Mouse (Mus musculus) spleen, adult 2 months (tissue): ENCODE measurements around the gene Steap3. TPM values are rescaled to one million over a fixed set of nuclear protein-coding genes. Genes with fewer than 3 reads are reported as not detected.
"Not testable (repeated sequence)": the region's sequence is repeated elsewhere in the genome, so short reads cannot be mapped to it uniquely, and the experiment has no call there.

ENCODE experiments used
- DNase-seq, 2 experiments: peaks; one replicate each; pipeline versions ENCODE4 v3.0.0 to v3.0.0-alpha.2; 2012 to 2021; ENCODE audit warnings: low spot score in 2 of 2, low read depth in 1 of 2
- H3K27ac ChIP-seq: fragments of 200-500 bp; 2 replicates; pipeline ENCODE4 v1.5.1; 2012; ENCODE audit warnings: low read length, inconsistent platforms; ENCODE audit not compliant: insufficient read depth
- H3K27me3 ChIP-seq: fragments of 200-500 bp; 2 replicates; pipeline ENCODE4 v1.6.1; 2012; ENCODE audit warnings: mild to moderate bottlenecking, moderate library complexity, low read length, inconsistent platforms; ENCODE audit not compliant: control insufficient read depth, insufficient read depth
- H3K36me3 ChIP-seq: fragments of 200-500 bp; 2 replicates; pipeline ENCODE4 v1.6.1; 2012; ENCODE audit warnings: mild to moderate bottlenecking, low read length, inconsistent platforms; ENCODE audit not compliant: control insufficient read depth, insufficient read depth
- H3K4me1 ChIP-seq: fragments of 200-500 bp; 2 replicates; pipeline ENCODE4 v1.6.1; 2011; ENCODE audit warnings: inconsistent platforms; ENCODE audit not compliant: control insufficient read depth, insufficient read depth, insufficient read length
- H3K4me3 ChIP-seq: fragments of 200-500 bp; 2 replicates; pipeline ENCODE4 v1.5.1; 2011; ENCODE audit warnings: mild to moderate bottlenecking, inconsistent platforms; ENCODE audit not compliant: insufficient read depth, insufficient read length; ENCODE audit errors: extremely low read depth
- CTCF ChIP-seq: fragments of 200-500 bp; IDR thresholded peaks from 2 replicates; pipeline ENCODE4 v1.5.1; 2011; ENCODE audit warnings: mild to moderate bottlenecking, inconsistent platforms; ENCODE audit not compliant: insufficient read depth, insufficient read length, insufficient replicate concordance; ENCODE audit errors: extremely low read depth
- POLR2A ChIP-seq: fragments of 200-500 bp; IDR thresholded peaks from 2 replicates; pipeline ENCODE4 v1.6.1; 2011; ENCODE audit warnings: low read depth, low read length, inconsistent platforms
- WGBS: fragments of 180-500 bp; shearing (Covaris S2); methylation state at CpG from one replicate; pipeline ENCODE4 v1.1.7; 2018; 5-methylcytosine and 5-hydroxymethylcytosine counted together
- polyA plus RNA-seq: library from polyadenylated mRNA; depleted of rRNA; stranded (reverse); fragments of >200 nt; gene quantifications from 2 replicates; pipeline ENCODE4 v1.2.3, GENCODE M21; 2012

Gene Steap3
- polyA plus RNA-seq, 1 experiment: 16.2 TPM

- H3K27ac ChIP-seq: no peak overlapping the region
- no peak for TF ChIP-seq CTCF
- no peak for TF ChIP-seq POLR2A
- WGBS: 73% methylated on average over 4 of the region's 4 CpGs
- H3K27me3 ChIP-seq: no peaks in the 10 kb centered on the region
- DNase-seq: no peak
- no peak overlapping the region for H3K4me3 ChIP-seq
- H3K4me1 ChIP-seq: no peaks in the 10 kb centered on the region
- no peaks in the 10 kb centered on the region for H3K36me3 ChIP-seq
Observed at GRCm38 (mm10) chr1:120287679-120288078, 15.2 kb upstream of the Steap3 start.

DNA sequence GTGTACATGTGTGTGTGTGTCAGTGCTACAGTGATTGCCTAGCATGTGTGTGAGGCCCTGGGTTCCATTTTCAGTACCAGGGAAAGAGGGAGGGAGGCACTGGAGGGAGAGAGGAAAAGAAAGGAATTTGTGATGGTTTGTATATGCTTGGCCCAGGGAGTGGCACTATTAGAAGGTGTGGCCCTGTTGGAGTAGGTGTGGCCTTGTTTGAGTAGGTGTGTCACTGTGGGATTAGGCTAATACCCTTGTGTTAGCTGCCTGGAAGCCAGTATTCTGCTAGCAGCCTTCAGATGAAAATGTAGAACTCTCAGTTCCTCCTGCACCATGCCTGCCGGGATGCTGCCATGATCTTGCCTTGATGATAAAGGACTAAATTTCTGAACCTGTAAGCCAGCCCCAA, 3.6 kb upstream of the Steap3 start:
- not testable (repeated sequence) for DNase-seq, H3K36me3 ChIP-seq, H3K27me3 ChIP-seq, H3K27ac ChIP-seq, H3K4me3 ChIP-seq, H3K4me1 ChIP-seq
- WGBS: 85% methylated on average over 1 of the region's 1 CpGs

DNA sequence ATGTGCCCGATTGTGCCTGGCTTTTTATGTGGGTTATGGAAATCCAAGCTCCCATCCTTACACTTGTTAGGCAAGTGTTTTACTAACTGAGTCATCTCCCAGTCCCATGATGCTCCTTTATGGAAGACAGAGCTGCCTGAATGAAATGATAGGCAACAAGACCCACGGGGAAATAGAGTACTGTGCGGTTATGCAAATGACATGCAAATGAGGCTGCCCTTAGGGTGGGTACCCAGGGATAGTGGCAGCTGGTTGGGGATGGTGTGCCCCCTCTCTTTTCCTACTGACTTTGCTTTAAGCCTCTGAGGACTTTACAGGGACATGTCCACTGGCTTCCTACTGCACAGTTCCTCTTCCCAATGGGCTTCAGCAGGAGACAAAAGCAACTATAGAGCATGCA, 2.7 kb upstream of the Steap3 start:
- H3K27ac ChIP-seq: no peak overlapping the region
- H3K36me3 ChIP-seq: no peaks in the 10 kb centered on the region
- H3K4me1 ChIP-seq: peaks cover 4% of the 10 kb centered on the region; the same call in 1 of the 2 replicates
- TF ChIP-seq POLR2A (no peak), CTCF (no peak)
- H3K4me3 ChIP-seq: no peak overlapping the region
- 74% methylated on average over 3 of the region's 3 CpGs for WGBS
- no peaks in the 10 kb centered on the region for H3K27me3 ChIP-seq
- no peak for DNase-seq

DNA sequence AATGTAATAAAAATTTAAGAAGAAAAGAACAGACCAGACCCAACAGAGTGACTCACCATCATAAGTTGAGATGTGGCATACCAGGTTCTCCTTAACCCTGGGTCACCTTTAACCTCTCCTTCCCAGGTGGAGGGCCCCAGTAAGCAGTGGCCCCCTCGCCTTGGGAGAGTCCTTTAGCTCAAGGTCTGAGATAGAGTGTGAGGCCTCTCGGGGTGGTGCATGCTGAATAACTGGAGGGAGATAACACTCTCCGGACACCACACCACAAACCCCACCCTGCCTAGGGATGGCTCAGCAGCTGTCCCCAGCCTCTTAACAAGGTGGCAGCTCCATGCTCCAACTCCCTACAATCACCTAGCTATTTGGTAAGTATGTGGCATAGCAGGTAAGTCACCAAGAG, 1.6 kb downstream of the Steap3 start:
- DNase-seq: no peak
- no peaks in the 10 kb centered on the region for H3K27me3 ChIP-seq
- WGBS: 86% methylated on average over 3 of the region's 3 CpGs
- TF ChIP-seq POLR2A: no peak
- TF ChIP-seq CTCF: no peak
- no peaks in the 10 kb centered on the region for H3K36me3 ChIP-seq
- H3K4me1 ChIP-seq: peaks cover 4% of the 10 kb centered on the region; the same call in 1 of the 2 replicates
- H3K27ac ChIP-seq: no peak overlapping the region; the same call in 1 of the 2 replicates
- no peak overlapping the region for H3K4me3 ChIP-seq

GRCm38 (mm10) chr1:120270115-120270514, 2.4 kb downstream of the Steap3 start:
- Histone ChIP-seq H3K4me3 (no peak overlapping the region), H3K4me1 (peaks cover 7% of the 10 kb centered on the region; the same call in 1 of the 2 replicates), H3K27ac (no peak overlapping the region), H3K36me3 (no peaks in the 10 kb centered on the region), H3K27me3 (no peaks in the 10 kb centered on the region)
- DNase-seq: no peak
- TF ChIP-seq POLR2A (no peak), CTCF (no peak)
- 68% methylated on average over 7 of the region's 7 CpGs for WGBS

DNA sequence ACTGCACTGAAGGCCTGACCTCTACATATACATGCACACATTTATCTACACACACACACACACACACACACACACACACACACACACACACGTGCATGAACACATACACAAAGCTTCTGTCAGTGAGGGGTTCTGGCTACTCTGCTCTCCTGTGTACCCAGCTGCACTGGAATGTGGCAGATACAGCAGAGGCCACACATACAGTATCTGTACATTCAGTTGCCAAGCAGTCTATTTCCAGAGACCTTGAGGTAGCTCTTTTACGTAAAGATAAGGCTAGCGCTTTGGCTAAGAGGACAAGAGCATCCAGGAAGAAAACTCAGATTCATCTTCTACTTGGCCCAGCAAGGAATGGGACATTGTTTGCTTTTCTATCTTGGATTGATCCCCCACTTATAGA, 4.9 kb downstream of the Steap3 start:
- Histone ChIP-seq H3K27me3 (no peaks in the 10 kb centered on the region), H3K36me3 (no peaks in the 10 kb centered on the region), H3K4me1 (peaks cover 7% of the 10 kb centered on the region; the same call in 1 of the 2 replicates), H3K4me3 (no peak overlapping the region), H3K27ac (no peak overlapping the region)
- no peak for DNase-seq
- no peak for TF ChIP-seq CTCF
- 80% methylated on average over 3 of the region's 3 CpGs for WGBS

DNA sequence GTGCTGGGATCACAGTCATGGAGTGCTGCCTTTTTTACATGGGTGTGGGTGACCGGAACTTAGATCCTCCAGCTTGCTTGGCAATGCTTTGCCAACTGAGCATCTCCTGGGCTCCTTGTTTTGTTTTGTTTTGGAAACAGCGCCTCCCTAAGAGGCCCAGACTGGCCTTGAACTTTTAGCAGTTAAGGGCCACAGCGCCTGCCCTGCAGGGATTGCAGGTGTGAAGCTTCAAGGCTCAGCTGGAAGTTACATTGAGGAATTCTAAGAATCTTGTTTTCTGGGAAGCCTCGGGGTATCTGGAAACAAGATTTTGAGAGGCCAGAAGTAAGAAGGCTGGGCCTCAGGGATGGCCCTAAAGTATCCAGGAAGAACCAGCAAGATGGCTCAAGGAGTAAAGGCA, 6.0 kb downstream of the Steap3 start:
- no peak for DNase-seq
- H3K36me3 ChIP-seq: no peaks in the 10 kb centered on the region
- WGBS: 85% methylated on average over 4 of the region's 4 CpGs
- H3K27me3 ChIP-seq: no peaks in the 10 kb centered on the region
- H3K4me3 ChIP-seq: no peak overlapping the region
- H3K4me1 ChIP-seq: peaks cover 6% of the 10 kb centered on the region; the same call in 1 of the 2 replicates
- no peak overlapping the region for H3K27ac ChIP-seq
- no peak for TF ChIP-seq POLR2A
